Mouse (Mus musculus): ENCODE results near the gene Iars2. TPM values are rescaled to one million over a fixed set of nuclear protein-coding genes. Genes with fewer than 3 reads are reported as not detected.
A peak's percentile ranks its signal among the peaks of the same experiment; 100 is the strongest.

Gene Iars2
- polyA plus RNA-seq (2012; rRNA removed), result 7.9 and 9.0 TPM in 2 replicates

DNA sequence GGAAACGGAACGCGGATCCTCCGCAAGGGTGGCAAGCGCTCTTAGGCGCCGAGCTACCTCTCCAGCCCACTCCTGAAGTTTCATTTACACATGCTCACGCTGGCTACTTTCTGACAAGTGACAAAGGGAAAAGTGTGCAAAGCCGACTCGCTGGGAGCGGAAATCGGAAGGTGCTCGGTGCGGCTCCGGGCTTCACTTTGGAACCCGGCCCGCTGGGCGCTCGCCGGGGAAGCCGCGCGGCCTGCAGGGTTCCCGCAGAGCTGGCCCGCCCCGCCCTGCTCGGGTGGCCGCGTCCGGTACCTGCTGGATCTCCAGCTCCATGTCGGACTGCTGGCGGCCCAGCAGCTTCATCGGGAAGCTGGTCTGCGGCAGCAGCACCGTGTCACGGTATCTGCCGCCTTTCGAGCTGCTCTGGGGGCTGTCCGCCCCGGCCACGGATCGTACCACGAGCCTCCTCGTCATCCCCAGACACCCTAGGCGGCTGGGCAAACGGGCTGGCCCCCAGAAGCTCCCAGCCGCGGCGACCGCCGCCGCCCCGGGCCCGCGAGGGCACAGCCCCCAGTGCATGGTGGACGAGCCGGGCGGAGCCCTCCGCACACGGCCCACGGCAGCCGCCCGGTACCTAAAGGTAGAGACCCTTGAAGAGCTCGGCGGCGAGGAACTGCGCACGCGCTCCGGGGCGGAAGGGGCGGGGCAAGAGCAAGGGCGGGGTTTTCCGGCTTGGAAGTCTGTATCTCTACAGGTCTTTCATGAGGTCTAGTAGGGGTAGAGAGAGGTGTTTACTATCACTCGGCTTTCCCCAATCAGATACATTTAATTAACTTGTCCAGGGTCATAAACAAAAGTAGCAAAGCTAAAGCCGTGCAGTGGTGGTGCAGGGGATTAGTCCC, at the start of gene Iars2:
Gene Iars2 (minus strand): TSS at position 676 of the 890 bp plus-strand sequence.
- peak; percentile 44; the same call in 1 of the 2 replicates for TF ChIP-seq POLR2A (IDR thresholded peaks at IDR 0.05; ENCODE audit: low read depth, low read length)
- peak; percentile 23; the same call in 1 of the 2 replicates for TF ChIP-seq CTCF (IDR thresholded peaks at IDR 0.05; ENCODE audit: extremely low read depth, insufficient read length, insufficient replicate concordance, low read depth, low read length)
- Histone ChIP-seq H3K4me3 (ENCODE audit: low read depth, low read length) (peak within 1 kb of the TSS; percentile 77), H3K27me3 (ENCODE audit: control insufficient read depth, insufficient read depth, low read length) (no peaks in the 10 kb centered on the region), H3K27ac (ENCODE audit: insufficient read depth, low read depth, low read length) (peak within 1 kb of the TSS; percentile 73), H3K4me1 (ENCODE audit: control insufficient read depth, insufficient read depth, insufficient read length, low read length) (peaks cover 4% of the 10 kb centered on the region; the same call in 1 of the 2 replicates), H3K36me3 (ENCODE audit: control insufficient read depth, insufficient read depth, low read length) (peaks cover 26% of the 10 kb centered on the region)
- under 1% methylated on average over 76 of the region's 76 CpGs for WGBS

DNA sequence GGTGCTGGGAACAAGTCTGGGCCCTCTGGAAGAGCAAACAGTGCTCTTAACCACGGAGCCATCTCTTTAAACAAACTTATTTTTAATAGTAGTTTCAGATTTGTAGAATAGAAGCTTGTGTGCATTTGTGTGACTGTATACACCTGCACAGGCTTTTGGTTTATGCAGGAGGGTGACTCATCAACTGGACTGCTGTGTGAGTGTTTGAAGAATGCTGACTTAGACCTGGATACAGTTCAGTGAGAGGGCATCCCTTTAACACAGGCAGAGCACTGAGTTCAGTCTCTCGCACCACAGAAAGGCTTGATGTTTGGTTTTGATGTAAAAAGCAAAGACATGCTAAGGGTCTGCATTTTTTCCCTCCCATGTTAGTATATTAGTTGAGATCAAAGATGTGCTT, 48.2 kb upstream of the Iars2 start:
- H3K4me3 ChIP-seq (ENCODE audit: low read depth, low read length), result no peak overlapping the region
- H3K4me1 ChIP-seq (ENCODE audit: control insufficient read depth, insufficient read depth, insufficient read length, low read length), result no peaks in the 10 kb centered on the region
- H3K27me3 ChIP-seq (ENCODE audit: control insufficient read depth, insufficient read depth, low read length), result no peaks in the 10 kb centered on the region
- peaks cover 66% of the 10 kb centered on the region for H3K36me3 ChIP-seq (ENCODE audit: control insufficient read depth, insufficient read depth, low read length)
- TF ChIP-seq POLR2A (IDR thresholded peaks at IDR 0.05; ENCODE audit: low read depth, low read length) (no peak), CTCF (IDR thresholded peaks at IDR 0.05; ENCODE audit: extremely low read depth, insufficient read length, insufficient replicate concordance, low read depth, low read length) (no peak)
- no peak overlapping the region for H3K27ac ChIP-seq (ENCODE audit: insufficient read depth, low read depth, low read length)
- WGBS, result 87% methylated on average over 2 of the region's 2 CpGs

DNA sequence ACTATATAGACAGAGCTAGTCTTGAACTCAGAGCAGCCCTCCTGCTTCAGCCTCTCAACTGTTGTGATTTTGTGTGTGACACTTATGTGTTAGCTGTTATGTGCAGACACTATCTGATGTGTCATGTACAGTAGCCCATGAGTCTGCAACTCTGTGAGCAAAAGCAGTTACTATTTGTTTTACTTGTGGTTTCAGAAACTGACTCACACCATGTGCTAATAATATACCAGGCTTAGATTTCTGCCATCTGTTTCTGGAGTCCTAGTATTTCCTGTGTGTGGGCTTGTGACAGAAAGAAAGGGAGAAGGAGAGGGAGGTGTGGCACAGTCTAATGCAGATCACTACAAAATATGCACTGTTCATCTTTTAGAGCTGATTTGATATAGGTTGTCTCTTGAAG, 47.2 kb upstream of the Iars2 start:
- Histone ChIP-seq H3K4me1 (ENCODE audit: control insufficient read depth, insufficient read depth, insufficient read length, low read length) (no peaks in the 10 kb centered on the region), H3K27ac (ENCODE audit: insufficient read depth, low read depth, low read length) (no peak overlapping the region), H3K36me3 (ENCODE audit: control insufficient read depth, insufficient read depth, low read length) (peaks cover 67% of the 10 kb centered on the region), H3K27me3 (ENCODE audit: control insufficient read depth, insufficient read depth, low read length) (no peaks in the 10 kb centered on the region), H3K4me3 (ENCODE audit: low read depth, low read length) (no peak overlapping the region)
- no peak for TF ChIP-seq POLR2A (IDR thresholded peaks at IDR 0.05; ENCODE audit: low read depth, low read length)
- TF ChIP-seq CTCF (IDR thresholded peaks at IDR 0.05; ENCODE audit: extremely low read depth, insufficient read length, insufficient replicate concordance, low read depth, low read length), result no peak

DNA sequence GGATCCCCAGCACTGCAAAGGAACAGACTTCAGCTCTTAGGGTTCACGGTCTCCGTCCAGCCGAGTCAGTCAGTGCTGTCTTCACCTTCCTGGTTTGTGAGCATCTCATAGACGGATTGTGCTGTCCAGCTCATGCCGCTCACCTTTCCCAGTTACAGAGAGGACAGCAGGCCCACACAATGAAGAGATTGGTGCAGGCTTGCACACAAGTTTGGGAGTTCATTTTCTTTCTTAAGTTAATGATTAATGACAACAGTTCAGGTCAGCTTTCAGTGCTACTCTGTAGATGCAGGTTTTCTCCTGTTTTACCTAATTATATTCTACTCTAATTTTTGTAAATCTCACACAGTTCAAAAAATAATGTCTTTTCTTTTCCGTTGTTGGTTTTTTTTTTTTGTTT, 40.8 kb upstream of the Iars2 start:
- Histone ChIP-seq H3K4me1 (ENCODE audit: control insufficient read depth, insufficient read depth, insufficient read length, low read length) (no peaks in the 10 kb centered on the region), H3K27ac (ENCODE audit: insufficient read depth, low read depth, low read length) (no peak overlapping the region), H3K36me3 (ENCODE audit: control insufficient read depth, insufficient read depth, low read length) (peaks cover 41% of the 10 kb centered on the region), H3K27me3 (ENCODE audit: control insufficient read depth, insufficient read depth, low read length) (no peaks in the 10 kb centered on the region), H3K4me3 (ENCODE audit: low read depth, low read length) (no peak overlapping the region)
- TF ChIP-seq POLR2A (IDR thresholded peaks at IDR 0.05; ENCODE audit: low read depth, low read length) (no peak), CTCF (IDR thresholded peaks at IDR 0.05; ENCODE audit: extremely low read depth, insufficient read length, insufficient replicate concordance, low read depth, low read length) (no peak)
- WGBS, result 86% methylated on average over 6 of the region's 6 CpGs

DNA sequence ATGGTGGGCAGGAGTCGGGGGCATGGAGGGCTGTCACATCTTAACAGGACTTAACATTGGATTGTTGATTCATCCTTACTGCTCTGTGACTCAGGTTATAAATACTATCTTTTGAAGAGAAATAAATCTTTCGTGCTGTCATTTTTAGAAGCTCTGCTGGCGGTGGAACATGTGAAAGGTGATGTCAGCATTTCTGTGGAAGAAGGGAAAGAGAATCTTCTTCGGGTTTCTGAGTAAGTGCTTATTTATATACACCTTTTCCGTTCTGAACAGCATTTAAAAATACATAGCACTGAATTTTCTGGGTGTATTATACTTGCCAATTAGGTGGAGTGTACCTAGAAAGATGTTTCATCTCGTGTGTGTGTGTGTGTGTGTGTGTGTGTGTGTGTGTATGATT, 38.2 kb upstream of the Iars2 start:
- peaks cover 3% of the 10 kb centered on the region; the same call in 1 of the 2 replicates for H3K4me1 ChIP-seq (ENCODE audit: control insufficient read depth, insufficient read depth, insufficient read length, low read length)
- TF ChIP-seq POLR2A (IDR thresholded peaks at IDR 0.05; ENCODE audit: low read depth, low read length), result no peak
- TF ChIP-seq CTCF (IDR thresholded peaks at IDR 0.05; ENCODE audit: extremely low read depth, insufficient read length, insufficient replicate concordance, low read depth, low read length), result no peak
- 76% methylated on average over 6 of the region's 6 CpGs for WGBS

DNA sequence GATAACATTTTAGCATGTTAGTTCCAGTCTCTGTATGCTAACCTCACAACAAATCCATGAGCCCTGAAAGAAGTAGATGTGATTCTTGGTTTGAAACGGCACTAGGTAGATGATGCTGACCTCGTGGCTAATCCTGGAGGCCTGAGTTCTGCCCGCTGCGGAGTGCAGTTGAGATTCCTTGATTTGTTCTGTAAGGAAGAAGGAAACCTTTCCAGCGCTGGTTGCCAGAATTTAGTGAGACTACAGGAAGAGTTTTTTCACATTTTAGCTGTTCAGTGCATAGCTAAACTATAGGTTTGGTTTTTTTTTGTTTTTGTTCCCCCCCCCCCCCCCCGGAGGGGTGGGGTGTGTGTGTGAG, 35.0 kb upstream of the Iars2 start:
- Histone ChIP-seq H3K4me3 (ENCODE audit: low read depth, low read length) (peak overlapping the region; percentile 25; the same call in 1 of the 2 replicates), H3K27ac (ENCODE audit: insufficient read depth, low read depth, low read length) (no peak overlapping the region), H3K4me1 (ENCODE audit: control insufficient read depth, insufficient read depth, insufficient read length, low read length) (peaks cover 3% of the 10 kb centered on the region; the same call in 1 of the 2 replicates), H3K36me3 (ENCODE audit: control insufficient read depth, insufficient read depth, low read length) (peaks cover 6% of the 10 kb centered on the region; the same call in 1 of the 2 replicates), H3K27me3 (ENCODE audit: control insufficient read depth, insufficient read depth, low read length) (no peaks in the 10 kb centered on the region)
- TF ChIP-seq POLR2A (IDR thresholded peaks at IDR 0.05; ENCODE audit: low read depth, low read length), result no peak
- TF ChIP-seq CTCF (IDR thresholded peaks at IDR 0.05; ENCODE audit: extremely low read depth, insufficient read length, insufficient replicate concordance, low read depth, low read length), result no peak
- WGBS, result 23% methylated on average over 6 of the region's 6 CpGs

More for the DNA sequence above, 38.2 kb upstream of the Iars2 start:
- no peaks in the 10 kb centered on the region for H3K27me3 ChIP-seq (ENCODE audit: control insufficient read depth, insufficient read depth, low read length)
- H3K27ac ChIP-seq (ENCODE audit: insufficient read depth, low read depth, low read length), result no peak overlapping the region
- peaks cover 23% of the 10 kb centered on the region for H3K36me3 ChIP-seq (ENCODE audit: control insufficient read depth, insufficient read depth, low read length)
- H3K4me3 ChIP-seq (ENCODE audit: low read depth, low read length), result no peak overlapping the region

DNA sequence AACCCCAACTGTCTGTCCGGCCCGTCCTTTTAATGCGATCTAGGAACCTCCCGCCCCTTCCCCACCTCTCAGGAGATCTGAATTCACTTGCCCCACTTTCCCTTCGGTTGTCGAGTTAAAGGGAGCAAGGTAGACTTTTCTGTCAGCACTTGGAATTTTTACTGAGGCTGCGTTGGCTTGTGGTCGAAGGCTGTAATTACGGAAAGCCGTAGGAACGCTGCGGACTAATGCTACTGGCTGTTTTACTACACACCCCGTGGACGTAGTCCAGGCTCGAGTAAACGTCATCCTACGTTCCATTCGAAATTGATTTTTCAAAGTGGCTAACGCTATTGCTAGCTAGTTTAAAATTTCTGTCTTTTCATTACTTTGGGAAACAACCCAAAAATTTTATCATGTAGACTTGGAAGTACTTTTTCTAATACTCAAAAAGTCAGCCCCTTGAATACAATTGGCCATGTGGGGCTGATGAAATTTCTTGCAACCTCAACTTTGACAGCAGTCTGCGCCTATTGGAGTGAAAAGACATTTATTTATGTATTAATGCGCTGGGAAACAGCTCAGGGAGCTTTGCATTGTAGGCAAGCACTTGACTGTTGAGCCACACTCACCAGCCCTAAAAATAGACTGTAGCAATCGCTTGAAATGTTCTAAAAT, 34.5 kb upstream of the Iars2 start:
- peak overlapping the region; percentile 81 for H3K4me3 ChIP-seq (ENCODE audit: low read depth, low read length)
- H3K36me3 ChIP-seq (ENCODE audit: control insufficient read depth, insufficient read depth, low read length), result peaks cover 4% of the 10 kb centered on the region; the same call in 1 of the 2 replicates
- H3K27ac ChIP-seq (ENCODE audit: insufficient read depth, low read depth, low read length), result peak overlapping the region; percentile 67
- peaks cover 3% of the 10 kb centered on the region; the same call in 1 of the 2 replicates for H3K4me1 ChIP-seq (ENCODE audit: control insufficient read depth, insufficient read depth, insufficient read length, low read length)
- no peaks in the 10 kb centered on the region for H3K27me3 ChIP-seq (ENCODE audit: control insufficient read depth, insufficient read depth, low read length)
- TF ChIP-seq POLR2A (IDR thresholded peaks at IDR 0.05; ENCODE audit: low read depth, low read length), result no peak; the same call in 1 of the 2 replicates
- TF ChIP-seq CTCF (IDR thresholded peaks at IDR 0.05; ENCODE audit: extremely low read depth, insufficient read length, insufficient replicate concordance, low read depth, low read length), result peak; percentile 25; the same call in 1 of the 2 replicates
- under 1% methylated on average over 22 of the region's 22 CpGs for WGBS
